Mouse (Mus musculus): ENCODE data around the gene Med31. TPM values are rescaled to one million over a fixed set of nuclear protein-coding genes. Genes with fewer than 3 reads are reported as not detected.
A peak's percentile ranks its signal among the peaks of the same experiment; 100 is the strongest.

Gene Med31
- total RNA-seq (2021) = 1 to 10 TPM; 4.4 to 7.2 TPM
- long read RNA-seq, experiment 1, transcript Med31-201 (4 exons, 1,161 nt) = major isoform, 6 of 8 reads
- long read RNA-seq, experiment 1, partial matches to known transcripts = 2 of 8 reads
- long read RNA-seq, experiment 1, other reads (novel, unspliced or antisense) = 0 of 8 reads
- long read RNA-seq, experiment 2, transcript Med31-201 (4 exons, 1,161 nt) = major isoform, 19 of 22 reads
- long read RNA-seq, experiment 2, partial matches to known transcripts = 0 of 22 reads
- long read RNA-seq, experiment 2, other reads (novel, unspliced or antisense) = 3 of 22 reads

GRCm38 (mm10) chr11:72215410-72215797 lies at the start of gene Med31:
Med31 (minus strand) TSS chr11:72215592.
- peak; percentile 67 to 73 for DNase-seq
- intact Hi-C loops (cut with DNase I) = no loop called here

GRCm38 (mm10) chr11:72256441-72256840 lies 41.0 kb upstream of the Med31 start:
- intact Hi-C loops (cut with DNase I) = no loop called here
- no peak for DNase-seq

GRCm38 (mm10) chr11:72255629-72256028 lies 40.2 kb upstream of the Med31 start:
- intact Hi-C loops (cut with DNase I) = no loop called here
- DNase-seq = no peak

GRCm38 (mm10) chr11:72245196-72245753 lies 29.9 kb upstream of the Med31 start:
- intact Hi-C loops (cut with DNase I) = no loop called here
- DNase-seq = no peak

DNA sequence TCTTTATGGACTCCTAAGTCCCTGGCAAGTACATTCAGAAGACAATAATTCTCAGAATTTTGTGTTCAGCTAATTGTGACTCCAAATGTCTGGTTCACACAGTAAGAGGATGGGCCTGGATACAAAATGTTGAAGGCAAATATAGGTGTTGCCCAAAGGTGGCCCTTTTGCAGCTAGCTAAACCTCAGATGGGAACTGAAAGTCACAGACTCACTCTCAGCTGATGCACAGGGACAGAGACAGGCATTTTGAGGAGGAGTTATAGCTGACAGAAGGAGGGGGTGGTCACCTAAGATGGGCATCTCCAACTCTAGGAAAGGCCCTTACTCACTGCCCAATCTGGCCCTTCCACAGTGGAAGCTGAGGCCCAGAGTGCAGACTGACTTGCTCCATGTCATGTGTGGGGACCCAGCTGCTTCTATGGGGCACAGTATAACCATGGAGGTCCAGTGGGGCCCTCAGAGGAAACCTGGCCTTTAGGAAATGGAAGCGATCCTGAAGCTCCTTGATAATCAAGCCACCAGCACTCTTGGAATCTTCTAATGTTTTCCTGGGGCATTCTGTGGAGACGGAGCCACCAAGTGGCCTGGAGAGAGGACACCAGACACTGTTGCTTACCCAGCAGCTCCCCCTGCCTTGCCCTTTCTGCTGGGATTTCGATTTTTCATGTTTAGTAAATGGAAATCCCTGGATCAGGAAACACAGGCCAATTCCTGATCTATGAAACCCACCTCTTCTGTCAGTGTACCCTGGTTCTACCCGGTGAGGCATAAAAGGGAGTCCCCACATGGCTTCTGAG lies 24.9 kb upstream of the Med31 start:
- intact Hi-C loops (cut with DNase I) = no loop called here
- DNase-seq = no peak

DNA sequence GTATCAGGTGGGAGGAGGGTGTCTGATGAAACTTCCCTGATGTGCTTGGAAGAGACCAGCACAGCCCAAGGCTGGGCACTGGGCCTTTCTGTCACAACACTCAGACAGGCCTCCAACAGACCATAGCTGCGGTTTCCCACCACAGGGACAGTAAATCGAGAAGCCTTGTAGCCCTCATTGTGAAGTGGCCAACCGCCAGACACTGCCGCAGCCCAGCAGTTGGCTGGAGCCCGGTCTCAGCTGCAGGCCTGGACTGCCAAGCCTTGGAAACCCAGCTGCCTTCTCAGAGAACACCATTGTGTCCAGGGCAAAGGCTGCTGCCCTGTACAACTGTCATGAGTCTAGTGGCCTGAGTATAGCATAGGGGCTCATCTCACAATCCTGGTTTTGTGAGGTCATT lies 18.6 kb upstream of the Med31 start:
- peak; percentile 14 to 41 for DNase-seq
- intact Hi-C loops (cut with DNase I) = no loop called here

- intact Hi-C loops (cut with DNase I) = no loop called here
- DNase-seq = no peak
These were observed 17.6 kb upstream of the Med31 start for GRCm38 (mm10) chr11:72232991-72233390.

- DNase-seq = no peak
- intact Hi-C loops (cut with DNase I) = no loop called here
These were observed 16.7 kb upstream of the Med31 start for GRCm38 (mm10) chr11:72232068-72232467.

DNA sequence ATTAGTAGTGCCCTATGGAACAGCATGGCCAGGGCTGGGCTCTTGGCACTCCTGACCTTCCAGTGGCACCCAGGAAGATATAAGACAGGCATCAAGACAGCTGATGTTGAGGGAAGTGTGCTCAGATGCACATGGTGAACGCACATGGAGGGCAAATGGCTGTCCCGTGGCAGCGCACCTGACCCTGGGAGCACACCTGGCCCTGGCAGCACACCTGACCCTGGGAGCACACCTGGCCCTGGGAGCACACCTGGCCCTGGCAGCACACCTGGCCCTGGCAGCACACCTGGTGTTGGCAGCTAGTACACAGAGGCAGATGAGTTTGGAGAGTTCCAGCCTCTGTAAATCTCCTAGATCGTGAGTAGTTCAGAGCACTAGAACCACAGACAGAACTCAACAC lies 13.1 kb upstream of the Med31 start:
- DNase-seq = no peak
- intact Hi-C loops (cut with DNase I) = no loop called here

DNA sequence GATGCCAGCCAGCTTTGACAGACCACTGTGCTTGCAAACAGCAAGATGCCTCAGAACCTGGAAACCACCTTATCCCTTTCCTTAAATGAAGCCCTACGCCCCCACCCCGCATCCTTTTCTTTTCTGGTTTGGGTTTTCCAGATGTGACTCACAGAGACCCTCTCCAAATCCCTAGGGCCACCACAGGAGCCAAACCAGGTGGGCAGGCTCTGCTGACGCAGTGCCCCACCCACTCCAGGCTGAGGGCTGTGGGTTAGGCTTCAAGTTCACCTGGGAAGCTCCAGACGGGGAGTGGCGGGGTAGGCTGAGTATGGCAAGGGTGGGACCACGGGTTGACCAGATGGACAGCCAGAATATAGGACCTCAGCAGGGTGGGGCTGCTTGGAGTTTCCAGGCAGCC lies 11.5 kb upstream of the Med31 start:
- intact Hi-C loops (cut with DNase I) = no loop called here
- DNase-seq = no peak

GRCm38 (mm10) chr11:72226020-72226791 lies 10.8 kb upstream of the Med31 start:
- DNase-seq = no peak
- intact Hi-C loops (cut with DNase I) = no loop called here

DNA sequence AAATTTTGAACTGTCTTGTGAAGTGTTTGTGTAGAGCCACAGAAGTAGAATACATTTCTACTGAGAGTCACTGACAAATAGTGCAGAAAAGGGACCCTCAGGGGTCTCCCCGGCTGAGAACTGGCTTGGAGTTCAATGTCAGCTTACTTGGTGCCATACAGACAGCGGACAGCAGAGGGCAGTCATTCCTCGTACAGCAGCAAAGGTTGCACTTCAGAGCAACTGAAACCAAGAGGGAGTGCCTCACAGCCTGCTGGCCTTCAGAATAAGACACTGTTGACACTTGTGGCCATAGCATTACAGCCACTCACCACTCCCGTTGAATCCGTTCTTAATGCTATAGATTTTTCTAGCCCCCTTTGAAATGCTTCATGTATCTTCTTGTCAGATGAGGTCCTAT lies 9.5 kb upstream of the Med31 start:
- intact Hi-C loops (cut with DNase I) = loop anchor here (1.0 to 2.0 kb wide), 4 partner anchors 41 to 340 kb away; no protein-coding TSS in a partner anchor

DNA sequence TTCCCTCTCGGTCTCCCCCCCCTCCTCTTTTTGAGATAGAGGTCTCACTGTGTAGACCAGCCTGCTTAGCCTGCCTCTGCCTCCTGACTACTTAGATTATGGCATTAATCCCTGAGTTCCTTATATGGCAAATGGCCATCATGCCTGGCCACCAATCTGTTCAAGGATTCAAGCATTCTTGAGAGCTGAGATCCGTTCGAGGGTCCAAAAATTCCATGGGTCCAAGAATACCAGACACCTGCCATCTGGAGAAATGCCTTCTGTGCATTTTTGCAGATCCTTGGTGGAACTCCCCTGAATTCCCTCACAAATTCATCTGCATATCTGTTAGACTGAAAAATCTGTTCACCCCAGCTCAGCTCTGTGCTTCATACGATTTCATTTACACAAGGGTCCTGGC lies 8.0 kb upstream of the Med31 start:
- no peak for DNase-seq
- intact Hi-C loops (cut with DNase I) = no loop called here

More for the DNA sequence above, 9.5 kb upstream of the Med31 start:
- DNase-seq = peak; percentile 65 to 72

DNA sequence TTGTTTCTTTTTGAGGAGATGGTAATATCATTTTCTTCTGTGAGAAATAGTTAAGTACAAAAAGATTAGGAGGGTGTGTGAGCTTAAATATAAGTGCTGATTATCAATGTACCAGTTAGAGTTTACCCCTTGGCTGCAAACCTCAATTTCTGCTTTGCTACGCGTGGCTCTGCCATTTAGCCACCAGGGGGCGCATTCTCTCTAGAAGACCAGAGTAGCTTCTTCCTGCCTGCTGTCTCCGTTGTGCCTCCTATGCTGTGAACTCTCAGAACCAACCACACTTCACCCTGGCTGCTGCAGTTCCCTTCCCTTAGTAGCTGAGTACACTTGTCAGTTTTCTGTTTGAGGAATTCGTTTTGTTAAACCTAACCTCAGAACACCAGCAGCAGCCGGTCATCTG lies 5.9 kb upstream of the Med31 start:
- peak in 1 of 2 experiments; percentile 37 for DNase-seq
- intact Hi-C loops (cut with DNase I) = no loop called here

GRCm38 (mm10) chr11:72217116-72217515 lies 1.7 kb upstream of the Med31 start:
- intact Hi-C loops (cut with DNase I) = no loop called here
- no peak for DNase-seq

GRCm38 (mm10) chr11:72214591-72215409 lies 592 bp downstream of the Med31 start:
- intact Hi-C loops (cut with DNase I) = no loop called here
- DNase-seq = peak; percentile 84 to 92

DNA sequence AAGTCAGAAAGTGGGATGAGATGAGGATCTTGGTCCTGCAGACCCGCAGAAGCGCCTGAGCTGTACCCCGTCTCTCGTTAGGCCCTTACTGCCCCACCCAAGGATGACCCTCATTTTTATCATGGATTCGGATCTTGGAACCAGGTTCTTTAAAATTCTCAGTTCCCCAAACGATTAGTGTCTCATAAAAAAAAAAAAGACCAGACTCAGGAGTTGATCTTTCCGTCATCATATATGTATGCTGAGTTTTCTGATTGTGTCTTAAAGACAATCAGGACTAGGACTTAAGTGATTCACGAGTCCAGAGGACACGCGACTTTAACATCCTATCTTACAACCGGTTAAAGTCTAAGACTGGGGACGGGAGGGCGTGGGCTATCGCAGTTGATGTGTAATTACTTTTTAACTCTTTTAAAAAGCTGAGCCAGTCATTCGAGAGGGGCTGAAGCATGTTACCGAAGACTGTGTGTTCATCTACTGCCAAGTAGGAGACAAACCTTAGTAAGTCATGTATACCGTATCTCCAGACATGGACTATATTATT lies 7.5 kb downstream of the Med31 start:
- intact Hi-C loops (cut with DNase I) = loop anchor here (10.0 kb wide), 1 partner anchor 153 kb away; no protein-coding TSS in a partner anchor
- no peak for DNase-seq

GRCm38 (mm10) chr11:72207204-72207833 lies 8.1 kb downstream of the Med31 start, which contains the start of the genes 4933427D14Rik and Txndc17:
4933427D14Rik (minus strand) TSS chr11:72207459.
Txndc17 (plus strand) TSS chr11:72207547.
- DNase-seq = peak; percentile 80 to 83
- intact Hi-C loops (cut with DNase I) = loop anchor here (10.0 kb wide), 1 partner anchor 153 kb away; no protein-coding TSS in a partner anchor
